Mouse (Mus musculus) Patski (cell line): Measurements from ENCODE around the gene Olfr869. TPM values are rescaled to one million over a fixed set of nuclear protein-coding genes. Genes with fewer than 3 reads are reported as not detected.

Experiments used
- ATAC-seq: fragments of 100-300 bp; one replicate; pipeline ENCODE4 v1.8.0; 2021
- CTCF ChIA-PET: fragments of 350-600 bp; sonication (Branson Sonifier 250); formaldehyde crosslinking; loops from one replicate; lab custom pipeline; 2022; ENCODE audit warnings: inconsistent platforms; lab: Charles Lee
- POLR2A ChIA-PET: fragments of 350-600 bp; sonication (Branson Sonifier 250); formaldehyde crosslinking; loops from one replicate; lab custom pipeline; 2022; ENCODE audit warnings: antibody characterized with exemption, inconsistent platforms; lab: Charles Lee
- DNase-seq: peaks from one replicate; pipeline ENCODE4 v3.0.0-alpha.2; 2011; ENCODE audit warnings: low read depth, low spot score
- H3K27me3 ChIP-seq: fragments of 371-371 bp; one replicate; pipeline ENCODE4 v1.5.1; 2021
- CTCF ChIP-seq: fragments of 100-300 bp; IDR thresholded peaks from one replicate; pipeline ENCODE4 v1.5.1; 2021
- in situ Hi-C: fragments of 300-500 bp; cut with MboI; formaldehyde crosslinking; loops from 3 replicates; pipeline ENCODE4 v1.11.1; 2018; ENCODE audit warnings: low pct_unique_long_range_greater_than_20kb, mixed read lengths
- polyA plus RNA-seq: library from polyadenylated mRNA; unstranded; gene quantifications from one replicate; pipeline ENCODE4 v1.2.3, GENCODE M21; 2021

Olfr869 gene
- polyA plus RNA-seq: not detected

- POLR2A ChIA-PET: no interaction called here
- TF ChIP-seq CTCF: no peak
- CTCF ChIA-PET: no interaction called here
- H3K27me3 ChIP-seq: peaks cover 6% of the 10 kb centered on the region
- no peak for ATAC-seq
- in situ Hi-C loops: no loop called here
- no peak for DNase-seq
These were observed at the start of gene Olfr869 for GRCm38 (mm10) chr9:20128709-20129108. Gene Olfr869, plus strand, starts transcription at chr9:20129009.

- ChIA-PET CTCF (no interaction called here), POLR2A (no interaction called here)
- DNase-seq (no peak), ATAC-seq (no peak)
- H3K27me3 ChIP-seq: peaks cover 9% of the 10 kb centered on the region
- in situ Hi-C loops: no loop called here
- TF ChIP-seq CTCF: no peak
These were observed 30.5 kb upstream of the Olfr869 start, which contains the start of gene Olfr868 for GRCm38 (mm10) chr9:20098326-20098725. Gene Olfr868, plus strand, starts transcription at chr9:20098626.

- no peaks in the 10 kb centered on the region for H3K27me3 ChIP-seq
- DNase-seq (peak; percentile 54), ATAC-seq (peak; percentile 86)
- no peak for TF ChIP-seq CTCF
- ChIA-PET POLR2A (no interaction called here), CTCF (no interaction called here)
- in situ Hi-C loops: no loop called here
These were observed 20.9 kb downstream of the Olfr869 start for GRCm38 (mm10) chr9:20149706-20150105.

- POLR2A ChIA-PET: no interaction called here
- CTCF ChIA-PET: no interaction called here
- DNase-seq: no peak
- no peak for TF ChIP-seq CTCF
- no peaks in the 10 kb centered on the region for H3K27me3 ChIP-seq
- in situ Hi-C loops: no loop called here
- ATAC-seq: no peak
These were observed 45.1 kb downstream of the Olfr869 start, which contains the start of gene Olfr870 for GRCm38 (mm10) chr9:20173957-20174356. Gene Olfr870, minus strand, starts transcription at chr9:20174057.

GRCm38 (mm10) chr9:20179463-20179862 is 50.7 kb downstream of the Olfr869 start:
- DNase-seq (no peak), ATAC-seq (no peak)
- in situ Hi-C loops: no loop called here
- CTCF ChIA-PET: no interaction called here
- POLR2A ChIA-PET: no interaction called here
- no peaks in the 10 kb centered on the region for H3K27me3 ChIP-seq
- TF ChIP-seq CTCF: no peak

Other genes starting within 250 kb of the Olfr869 start
- not detected for gene Olfr862, start 241.0 kb upstream of the Olfr869 start, polyA plus RNA-seq
- gene Olfr77, start 212.1 kb upstream of the Olfr869 start, polyA plus RNA-seq: 2.6 TPM
- not detected for gene Olfr866, start 101.0 kb upstream of the Olfr869 start, polyA plus RNA-seq
- gene Olfr867, start 71.4 kb upstream of the Olfr869 start, polyA plus RNA-seq: not detected
- gene Olfr868, start 30.4 kb upstream of the Olfr869 start, polyA plus RNA-seq: not detected
- gene Olfr870, start 45.0 kb downstream of the Olfr869 start, polyA plus RNA-seq: not detected
- gene Olfr871, start 83.2 kb downstream of the Olfr869 start, polyA plus RNA-seq: not detected
- gene Olfr872, start 108.1 kb downstream of the Olfr869 start, polyA plus RNA-seq: not detected
- gene Olfr39, start 153.3 kb downstream of the Olfr869 start, polyA plus RNA-seq: not detected
- gene Olfr873, start 169.5 kb downstream of the Olfr869 start, polyA plus RNA-seq: not detected
- gene Olfr18, start 207.1 kb downstream of the Olfr869 start, polyA plus RNA-seq: not detected